Mouse (Mus musculus): Measurements from ENCODE around the gene Tmem167.

DNA sequence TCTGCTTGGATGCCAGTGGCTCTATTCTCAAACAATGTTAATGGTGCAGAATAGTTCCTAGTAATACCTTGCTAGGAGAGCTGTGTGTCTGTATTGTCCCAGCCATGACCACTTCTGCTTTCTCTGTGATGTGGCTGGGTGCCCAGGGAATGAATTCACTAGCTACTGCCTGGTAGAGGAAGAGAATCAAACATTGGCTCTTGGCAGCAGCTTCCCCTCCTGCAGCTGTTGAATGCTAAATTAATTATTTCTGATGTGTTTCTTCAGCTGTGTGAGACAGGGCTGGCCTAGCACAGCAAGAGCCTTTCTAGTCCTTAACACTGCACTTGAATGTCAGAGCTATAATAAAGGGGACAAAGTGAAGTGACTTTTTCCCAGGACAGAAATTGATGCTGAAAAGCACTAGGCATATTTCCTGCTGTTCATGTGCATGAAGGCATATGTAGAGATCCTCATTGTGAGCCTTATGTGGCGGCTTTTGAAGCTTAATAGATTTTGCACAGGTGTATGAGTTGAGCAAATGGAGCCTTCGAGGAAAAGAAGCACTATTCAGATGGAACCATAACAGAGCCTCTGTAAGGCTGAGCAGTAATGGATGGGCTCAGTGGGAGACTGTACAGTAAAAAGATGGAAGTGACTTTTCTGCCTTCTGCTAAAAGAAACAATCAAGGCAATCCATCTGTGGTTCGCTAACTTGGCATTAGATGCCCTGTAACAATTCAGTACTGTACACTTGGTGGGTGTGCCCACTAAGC, 47.4 kb downstream of the Tmem167 start:
- TF ChIP-seq CTCF (IDR thresholded peaks at IDR 0.05; ENCODE audit: control insufficient read depth, insufficient read depth, insufficient replicate concordance, low read depth, low read length), result no peak
- TF ChIP-seq POLR2A (IDR thresholded peaks at IDR 0.05; ENCODE audit: control insufficient read depth, low read depth, low read length), result no peak

All from testis, adult 2 months (tissue).